Mouse (Mus musculus): Measurements from ENCODE around the gene Cd22.
"Not testable (repeated sequence)": the region's sequence is repeated elsewhere in the genome, so short reads cannot be mapped to it uniquely, and the experiment has no call there.

Cd22 gene

GRCm38 (mm10) chr7:30861464-30861863 is 18.7 kb downstream of the Cd22 start, which contains the start of gene Ffar1:
Ffar1 (minus strand) TSS chr7:30861564.
- no peak for DNase-seq (ENCODE audit: low spot score in 2 of 2)

GRCm38 (mm10) chr7:30859635-30860402 is 20.3 kb downstream of the Cd22 start:
- DNase-seq (ENCODE audit: low spot score in 2 of 2) = peak in 1 of 2 experiments; percentile 56

GRCm38 (mm10) chr7:30859290-30859634 is 20.9 kb downstream of the Cd22 start:
- DNase-seq (ENCODE audit: low spot score in 2 of 2) = peak; percentile 54 to 73

GRCm38 (mm10) chr7:30857746-30858145 is 22.4 kb downstream of the Cd22 start:
- DNase-seq (ENCODE audit: low spot score in 2 of 2) = no peak

- DNase-seq (ENCODE audit: low spot score in 2 of 2) = no peak
These were observed 24.1 kb downstream of the Cd22 start, which contains the start of gene Ffar3 for GRCm38 (mm10) chr7:30856078-30856477. Ffar3 (minus strand) TSS chr7:30856178.

GRCm38 (mm10) chr7:30851421-30851820 is 28.7 kb downstream of the Cd22 start:
- DNase-seq (ENCODE audit: low spot score in 2 of 2) = no peak

- DNase-seq (ENCODE audit: low spot score in 2 of 2) = no peak
These were observed 32.2 kb downstream of the Cd22 start for GRCm38 (mm10) chr7:30847934-30848333.

- no peak for DNase-seq (ENCODE audit: low spot score in 2 of 2)
These were observed 32.8 kb downstream of the Cd22 start for GRCm38 (mm10) chr7:30847386-30847785.

GRCm38 (mm10) chr7:30846505-30847053 is 33.6 kb downstream of the Cd22 start:
- no peak for DNase-seq (ENCODE audit: low spot score in 2 of 2)

- DNase-seq (ENCODE audit: low spot score in 2 of 2) = no peak
These were observed 35.4 kb downstream of the Cd22 start for GRCm38 (mm10) chr7:30844676-30845297.

GRCm38 (mm10) chr7:30842092-30842491 is 38.0 kb downstream of the Cd22 start:
- no peak for DNase-seq (ENCODE audit: low spot score in 2 of 2)

- no peak for DNase-seq (ENCODE audit: low spot score in 2 of 2)
These were observed 38.8 kb downstream of the Cd22 start for GRCm38 (mm10) chr7:30841379-30841778.

- no peak for DNase-seq (ENCODE audit: low spot score in 2 of 2)
These were observed 39.8 kb downstream of the Cd22 start for GRCm38 (mm10) chr7:30840306-30840705.

- no peak for DNase-seq (ENCODE audit: low spot score in 2 of 2)
These were observed 42.9 kb downstream of the Cd22 start for GRCm38 (mm10) chr7:30837277-30837676.

GRCm38 (mm10) chr7:30832684-30833083 is 47.5 kb downstream of the Cd22 start:
- DNase-seq (ENCODE audit: low spot score in 2 of 2) = not testable (repeated sequence)

- DNase-seq (ENCODE audit: low spot score in 2 of 2) = no peak
These were observed 47.9 kb downstream of the Cd22 start for GRCm38 (mm10) chr7:30832261-30832660.

GRCm38 (mm10) chr7:30829428-30829827 is 50.7 kb downstream of the Cd22 start:
- DNase-seq (ENCODE audit: low spot score in 2 of 2) = no peak

- not testable (repeated sequence) for DNase-seq (ENCODE audit: low spot score in 2 of 2)
These were observed 51.3 kb downstream of the Cd22 start for GRCm38 (mm10) chr7:30828871-30829270.

- DNase-seq (ENCODE audit: low spot score in 2 of 2) = no peak
These were observed 53.5 kb downstream of the Cd22 start for GRCm38 (mm10) chr7:30826660-30827059.

GRCm38 (mm10) chr7:30824306-30824705 is 55.8 kb downstream of the Cd22 start:
- no peak for DNase-seq (ENCODE audit: low spot score in 2 of 2)

- DNase-seq (ENCODE audit: low spot score in 2 of 2) = no peak
These were observed 56.5 kb downstream of the Cd22 start, which contains the start of gene Ffar2 for GRCm38 (mm10) chr7:30823675-30824074. Ffar2 (minus strand) TSS chr7:30823775.

- DNase-seq (ENCODE audit: low spot score in 2 of 2) = no peak
These were observed 58.6 kb downstream of the Cd22 start for GRCm38 (mm10) chr7:30821532-30821931.

Data from frontal cortex, postnatal 14 days (tissue).